Mouse (Mus musculus) heart, postnatal 14 days (tissue): ENCODE measurements around the gene Mex3d. TPM values are rescaled to one million over a fixed set of nuclear protein-coding genes. Genes with fewer than 3 reads are reported as not detected.
A peak's percentile ranks its signal among the peaks of the same experiment; 100 is the strongest.

Experiments
- DNase-seq, 2 experiments: peaks; one replicate each; pipeline ENCODE4 v3.0.0; 2021 to 2022
- intact Hi-C: fragments of 180-260 bp; cut with DNase I; formaldehyde crosslinking; loops from one replicate; pipeline ENCODE4 v1.15.1; 2025
- microRNA-seq, 2 experiments: library from miRNA; unstranded; fragments of <30 nt; microRNA quantifications; one replicate each; pipeline ENCODE4 v1.2.0; 2021 to 2022
- total RNA-seq, 2 experiments: library from RNA; stranded (reverse); gene quantifications; 2 replicates each; pipeline ENCODE4 v1.2.3; 2021

Mex3d gene
- total RNA-seq, 2 experiments from 2014 or later, result 11.8 to 12.2 TPM

DNA sequence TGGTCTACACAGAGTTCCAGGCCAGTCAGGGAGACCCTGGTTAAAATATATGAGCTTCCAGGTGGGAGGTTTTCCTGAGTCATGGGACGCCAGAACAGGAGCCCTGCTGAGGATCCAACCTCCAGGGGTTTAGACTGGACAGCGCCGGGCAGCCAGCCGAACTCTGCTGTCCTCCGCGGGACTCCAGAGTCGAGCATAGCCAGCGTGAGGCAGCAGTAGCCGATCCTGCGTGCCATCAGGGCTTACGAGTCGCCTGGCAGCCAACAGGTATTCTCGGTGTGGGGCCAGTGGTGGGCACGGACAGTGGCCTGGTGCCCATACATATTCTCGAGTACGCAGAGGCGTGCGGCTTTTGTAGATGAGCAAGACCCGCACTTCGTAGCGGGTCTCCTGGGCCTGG lies 46.4 kb downstream of the Mex3d start:
- intact Hi-C loops, result loop anchor here (5.0 kb wide), 1 partner anchor 164 kb away; the partner anchor contains the start of gene Efna2
- DNase-seq, result no peak

DNA sequence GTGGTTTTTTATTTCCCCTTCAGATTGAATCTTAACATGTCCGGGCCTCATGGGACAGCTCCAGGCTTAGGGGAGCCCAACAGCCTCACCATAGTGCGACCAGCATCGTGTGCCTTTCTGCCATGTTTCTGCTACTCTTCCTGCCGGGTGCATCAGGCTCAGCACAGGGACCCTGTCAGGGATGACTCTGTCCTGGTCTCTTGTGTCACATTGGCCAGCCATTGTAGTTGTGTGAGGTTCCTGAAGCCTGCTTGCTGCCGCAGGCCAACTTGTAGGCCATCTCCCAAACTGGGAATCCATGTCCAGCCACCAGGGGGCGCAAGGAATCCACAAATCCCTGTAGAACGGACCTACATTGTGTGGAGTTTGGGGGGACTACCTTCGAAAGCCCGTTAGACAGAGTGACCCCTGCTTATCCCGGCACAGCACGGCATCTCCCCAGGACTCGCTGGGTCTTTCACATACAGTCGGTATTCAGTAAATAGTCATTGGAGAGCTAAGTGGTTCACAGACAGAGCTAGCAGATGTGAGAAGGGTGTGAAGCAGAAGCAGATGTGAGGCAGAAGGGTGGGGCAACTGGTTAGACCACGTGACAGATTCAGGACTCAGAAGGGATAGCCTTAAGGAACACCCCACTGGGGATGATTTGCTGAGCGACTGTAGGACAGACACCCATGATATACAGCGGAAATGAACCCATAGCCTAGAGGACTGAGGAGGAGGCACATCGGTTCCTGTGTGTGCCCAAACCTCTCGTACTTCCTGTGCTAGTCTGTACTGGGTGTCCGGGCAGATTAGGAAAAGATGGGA lies 47.3 kb downstream of the Mex3d start:
- DNase-seq, result peak; percentile 86 to 92
- intact Hi-C loops, result loop anchor here (1.0 to 5.0 kb wide), 2 partner anchors 34 to 163 kb away; partner anchors contain the start of gene Efna2

DNA sequence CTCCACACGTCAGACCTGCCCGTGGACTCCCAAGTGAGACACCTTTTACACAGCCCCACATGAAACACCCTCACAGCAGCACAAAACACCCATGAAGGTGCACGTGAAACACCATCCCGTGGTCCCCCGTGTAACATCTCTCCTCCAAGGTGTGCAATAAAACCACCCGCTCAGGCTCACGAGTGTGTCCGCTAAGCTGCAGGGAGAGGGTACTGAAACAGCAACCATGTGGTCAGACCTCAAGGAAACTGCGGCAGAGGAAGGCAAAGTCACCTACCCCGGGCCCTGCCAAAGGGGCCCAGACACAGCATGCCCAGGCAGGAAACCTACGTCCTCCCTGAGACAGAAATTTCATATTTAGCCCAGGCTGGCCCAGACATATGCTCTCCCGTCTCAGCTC lies 51.2 kb downstream of the Mex3d start:
- intact Hi-C loops, result no loop called here

DNA sequence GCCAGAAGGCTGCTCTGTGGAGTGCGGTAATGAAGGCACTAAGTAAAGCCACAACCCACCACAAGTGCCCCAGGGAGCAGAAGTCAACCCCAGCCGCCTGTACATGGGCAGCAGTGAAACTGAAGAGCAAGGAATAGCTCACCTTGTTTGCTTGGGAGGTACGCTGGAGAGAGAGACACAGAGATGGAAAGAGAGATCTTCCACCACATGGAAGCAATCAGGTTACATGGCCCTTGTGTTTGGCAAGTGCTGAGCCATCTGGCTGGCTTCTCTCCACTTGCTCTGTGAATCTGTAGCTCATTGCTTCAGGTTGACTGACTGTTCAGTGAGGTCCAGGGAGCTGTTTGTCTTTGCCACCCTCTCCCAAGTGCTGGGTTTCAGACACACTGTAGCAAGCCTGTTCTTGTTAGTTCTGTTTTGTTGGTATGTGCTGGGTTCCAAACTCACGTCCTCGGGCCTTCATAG lies 54.9 kb downstream of the Mex3d start:
- intact Hi-C loops, result no loop called here
- DNase-seq, result no peak

More for the DNA sequence above, 51.2 kb downstream of the Mex3d start:
- DNase-seq, result no peak

DNA sequence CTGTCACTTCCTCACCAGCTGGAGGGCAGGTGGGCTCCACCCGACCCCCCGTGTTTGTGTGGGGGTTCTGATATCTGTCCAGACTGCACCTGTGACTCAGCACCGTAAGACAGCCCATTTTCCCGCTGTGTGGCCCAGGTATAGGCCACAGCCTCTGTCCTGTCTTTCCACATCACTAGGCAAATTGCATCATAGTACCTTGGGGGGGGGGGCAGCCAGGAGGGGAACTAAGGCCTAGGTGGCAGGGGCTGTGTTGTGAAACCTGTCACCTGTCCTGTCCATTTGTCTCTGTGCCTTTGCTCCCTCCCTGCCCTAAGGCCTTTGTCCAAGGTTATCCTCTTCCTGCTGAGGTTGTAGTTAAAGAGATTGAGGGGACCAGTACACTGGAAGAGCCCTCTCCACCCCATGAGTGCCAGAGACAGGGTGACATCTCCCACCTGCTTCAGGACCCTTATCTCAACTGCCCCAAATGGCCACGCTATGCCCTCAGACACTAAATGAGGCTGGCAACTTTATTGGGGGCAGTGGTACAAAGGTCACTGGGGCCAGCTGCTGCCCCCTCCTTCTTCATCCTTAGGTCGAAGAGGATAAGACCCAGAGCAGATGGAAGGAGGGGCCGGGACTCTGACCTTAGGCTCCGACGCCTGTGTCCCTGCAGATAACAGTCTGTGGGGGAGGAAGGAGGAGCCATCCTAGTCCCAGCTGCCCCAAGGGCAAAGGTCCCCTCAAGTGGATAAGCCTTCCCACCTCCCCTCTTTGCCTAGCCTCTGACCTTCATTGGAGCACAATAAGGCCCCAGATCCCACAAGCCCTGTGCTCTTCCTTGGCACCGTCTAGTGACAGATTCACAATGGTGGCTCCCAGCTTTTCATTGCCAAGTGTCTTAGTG lies 55.6 kb downstream of the Mex3d start:
- intact Hi-C loops, result no loop called here
- DNase-seq, result no peak

DNA sequence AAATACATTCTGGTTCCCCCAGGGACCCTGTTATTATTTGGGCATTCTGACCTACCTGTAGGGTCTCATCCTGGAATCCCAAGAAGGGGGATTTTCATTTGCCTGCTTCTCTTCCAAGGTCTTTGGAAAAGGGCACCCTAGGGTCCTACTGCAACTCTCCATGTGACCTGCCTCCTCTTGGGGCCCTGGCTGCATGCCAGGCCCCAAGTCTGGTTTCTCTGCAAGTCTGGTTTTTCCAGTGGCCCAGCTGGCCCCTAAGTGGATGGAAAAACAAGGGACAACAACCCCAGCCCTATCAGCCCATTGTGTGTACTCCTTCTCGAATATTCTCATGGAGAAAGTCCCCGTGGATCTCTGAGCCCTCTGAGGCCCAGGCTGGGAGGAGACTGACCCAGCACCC lies 56.6 kb downstream of the Mex3d start:
- DNase-seq, result no peak
- intact Hi-C loops, result no loop called here

Small RNA genes lying within 50 kb of the gene (microRNA-seq; reads per million reads assigned to microRNA genes)
- gene Gm22721, result 0 to 0.12 reads per million in 2 experiments

Other genes starting within 250 kb of the Mex3d start
- 1,000 to 10,000 TPM; 1,168 to 1,183 TPM for gene Atp5d, start 249.0 kb downstream of the Mex3d start, total RNA-seq
- gene Cbarp, start 246.8 kb downstream of the Mex3d start, total RNA-seq, result 1 to 10 TPM; 3.0 to 3.3 TPM
- gene Midn, start 239.4 kb downstream of the Mex3d start, total RNA-seq, result 100 to 1,000 TPM; 158 to 178 TPM
- 10 to 100 TPM; 40.4 to 64.3 TPM for gene Cirbp, start 221.7 kb downstream of the Mex3d start, total RNA-seq
- 1 to 10 TPM; 3.8 to 4.7 TPM for gene 1600002K03Rik, start 214.7 kb downstream of the Mex3d start, total RNA-seq
- 1 to 10 TPM; 1.1 to 1.4 TPM for gene Efna2, start 208.2 kb downstream of the Mex3d start, total RNA-seq
- gene Mum1, start 161.2 kb downstream of the Mex3d start, total RNA-seq, result 10 to 100 TPM; 17.0 to 21.0 TPM
- 100 to 1,000 TPM; 728 to 743 TPM for gene Ndufs7, start 138.5 kb downstream of the Mex3d start, total RNA-seq
- gene Gamt, start 126.6 kb downstream of the Mex3d start, total RNA-seq, result 10 to 100 TPM; 11.6 to 14.5 TPM
- 10 to 100 TPM; 68.2 to 76.3 TPM for gene Dazap1, start 126.2 kb downstream of the Mex3d start, total RNA-seq
- gene Rps15, start 95.2 kb downstream of the Mex3d start, total RNA-seq, result 100 to 1,000 TPM; 652 to 716 TPM
- gene Apc2, start 91.7 kb downstream of the Mex3d start, total RNA-seq, result 1 to 10 TPM; 2.3 to 3.6 TPM
- gene 2310011J03Rik, start 67.1 kb downstream of the Mex3d start, total RNA-seq, result 10 to 100 TPM; 13.3 to 15.0 TPM
- 1 to 10 TPM; 1.0 to 1.7 TPM for gene Pcsk4, start 58.2 kb downstream of the Mex3d start, total RNA-seq
- gene Reep6, start 57.7 kb downstream of the Mex3d start, total RNA-seq, result 1 to 10 TPM; 2.0 to 2.6 TPM
- 10 to 100 TPM; 43.8 to 44.5 TPM for gene Adamtsl5, start 39.2 kb downstream of the Mex3d start, total RNA-seq
- under 1 TPM; 0.12 to 0.22 TPM for gene Plk5, start 31.2 kb downstream of the Mex3d start, total RNA-seq
- gene Mbd3, start 11.9 kb upstream of the Mex3d start, total RNA-seq, result 10 to 100 TPM; 78.6 to 84.0 TPM
- 1,000 to 10,000 TPM; 1,852 to 1,908 TPM for gene Uqcr11, start 19.2 kb upstream of the Mex3d start, total RNA-seq
- 10 to 100 TPM; 31.7 to 32.5 TPM for gene Tcf3, start 46.0 kb upstream of the Mex3d start, total RNA-seq
- not detected for gene Onecut3, start 107.2 kb upstream of the Mex3d start, total RNA-seq
- not detected for gene Atp8b3, start 151.5 kb upstream of the Mex3d start, total RNA-seq
- 10 to 100 TPM; 14.2 to 18.1 TPM for gene Rexo1, start 173.9 kb upstream of the Mex3d start, total RNA-seq
- gene Klf16, start 189.7 kb upstream of the Mex3d start, total RNA-seq, result 1 to 10 TPM; 4.5 to 4.7 TPM
- gene Abhd17a, start 202.7 kb upstream of the Mex3d start, total RNA-seq, result 10 to 100 TPM; 73.0 to 75.1 TPM
- 10 to 100 TPM; 19.8 to 23.5 TPM for gene Scamp4, start 215.2 kb upstream of the Mex3d start, total RNA-seq
- gene Adat3, start 215.2 kb upstream of the Mex3d start, total RNA-seq, result 1 to 10 TPM; 1.6 to 1.8 TPM
- gene Gm49322, start 218.4 kb upstream of the Mex3d start, total RNA-seq, result under 1 TPM; 0.55 to 0.71 TPM
- 100 to 1,000 TPM; 123 to 131 TPM for gene Csnk1g2, start 235.2 kb upstream of the Mex3d start, total RNA-seq